Mouse (Mus musculus) testis, postnatal 10 days (tissue): ENCODE data around the gene Cd70.
"Not testable (repeated sequence)": the region's sequence is repeated elsewhere in the genome, so short reads cannot be mapped to it uniquely, and the experiment has no call there.

ENCODE experiments used
- DNase-seq: peaks from one replicate; pipeline ENCODE4 v3.0.0; 2021; ENCODE audit warnings: low spot score

Gene Cd70

GRCm38 (mm10) chr17:57134693-57135092 is 14.9 kb downstream of the Cd70 start:
- DNase-seq, result no peak

GRCm38 (mm10) chr17:57134021-57134420 is 15.6 kb downstream of the Cd70 start:
- DNase-seq, result not testable (repeated sequence)

GRCm38 (mm10) chr17:57131793-57132192 is 17.8 kb downstream of the Cd70 start:
- no peak for DNase-seq

GRCm38 (mm10) chr17:57125853-57126622 is 23.5 kb downstream of the Cd70 start:
- DNase-seq, result no peak

GRCm38 (mm10) chr17:57124792-57125191 is 24.8 kb downstream of the Cd70 start:
- DNase-seq, result no peak

GRCm38 (mm10) chr17:57123192-57124118 is 26.1 kb downstream of the Cd70 start:
- DNase-seq, result no peak

- no peak for DNase-seq
Measured at GRCm38 (mm10) chr17:57121856-57122255, 27.7 kb downstream of the Cd70 start.

GRCm38 (mm10) chr17:57118524-57119349 is 30.8 kb downstream of the Cd70 start:
- DNase-seq, result peak; percentile 56

- DNase-seq, result no peak
Measured at GRCm38 (mm10) chr17:57116801-57117200, 32.8 kb downstream of the Cd70 start.

GRCm38 (mm10) chr17:57112768-57113474 is 36.7 kb downstream of the Cd70 start:
- no peak for DNase-seq

GRCm38 (mm10) chr17:57110005-57110404 is 39.6 kb downstream of the Cd70 start:
- no peak for DNase-seq

GRCm38 (mm10) chr17:57108666-57109171 is 40.9 kb downstream of the Cd70 start:
- DNase-seq, result no peak

- DNase-seq, result no peak
Measured at GRCm38 (mm10) chr17:57108040-57108665, 41.4 kb downstream of the Cd70 start.

GRCm38 (mm10) chr17:57107064-57107463 is 42.5 kb downstream of the Cd70 start:
- DNase-seq, result no peak

- DNase-seq, result no peak
Measured at GRCm38 (mm10) chr17:57106035-57106368, 43.6 kb downstream of the Cd70 start.

GRCm38 (mm10) chr17:57105181-57106034 is 44.2 kb downstream of the Cd70 start, which contains the start of gene Tnfsf9:
Gene Tnfsf9, plus strand, starts transcription at chr17:57105325.
- peak; percentile 42 for DNase-seq

- DNase-seq, result no peak
Measured at GRCm38 (mm10) chr17:57104496-57104895, 45.1 kb downstream of the Cd70 start.

- DNase-seq, result no peak
Measured at GRCm38 (mm10) chr17:57102276-57102675, 47.3 kb downstream of the Cd70 start.

GRCm38 (mm10) chr17:57099629-57100325 is 49.8 kb downstream of the Cd70 start:
- DNase-seq, result peak; percentile 50
